Comparison of ENCODE assay signal across 8 mouse cellular contexts in genomic region chr1:64532067-64532523, GRCm38 (mm10). TPM values are rescaled to one million over a fixed set of nuclear protein-coding genes. Genes with fewer than 3 reads are reported as not detected.
A peak's percentile ranks its signal among the peaks of the same experiment; 100 is the strongest.
DNase-seq lines count a peak whose midpoint lies in the region; ATAC-seq lines count a peak whose summit lies in the region.

No protein-coding gene starts in this region.

- peaks cover 14% of the 10 kb centered on the region for H3K4me1 ChIP-seq in heart, embryonic 16.5 days (ENCODE audit: control insufficient read depth, insufficient read depth, low read length)
- peaks cover 21% of the 10 kb centered on the region for H3K4me1 ChIP-seq in hindbrain, embryonic 12.5 days

- peaks cover 4% of the 10 kb centered on the region; the same call in 1 of the 2 replicates for H3K36me3 ChIP-seq in heart, embryonic 16.5 days (ENCODE audit: control insufficient read depth, insufficient read depth)
- 0 out of 2 replicates have a peak, but pooled peaks cover 4% of the 10 kb centered on the region for H3K36me3 ChIP-seq in hindbrain, embryonic 12.5 days

- peak; percentile 58 for ATAC-seq in heart, embryonic 16.5 days (replicated peaks; ENCODE audit: extremely low read depth, insufficient read depth, low FRiP score)
- ATAC-seq in hindbrain, embryonic 12.5 days (ENCODE audit: low FRiP score) = peak; percentile 75

- H3K9ac ChIP-seq in heart, embryonic 16.5 days (ENCODE audit: low read length) = peak overlapping the region; percentile 99
- peak overlapping the region; percentile 80 for H3K9ac ChIP-seq in hindbrain, embryonic 12.5 days

- WGBS in heart, embryonic 16.5 days = under 1% methylated on average over 34 of the region's 34 CpGs
- WGBS in hindbrain, embryonic 12.5 days = under 1% methylated on average over 34 of the region's 34 CpGs

- peak overlapping the region; percentile 91 for H3K4me3 ChIP-seq in heart, embryonic 16.5 days (ENCODE audit: low read length)
- peak overlapping the region; percentile 90 for H3K4me3 ChIP-seq in hindbrain, embryonic 12.5 days

- no peak for DNase-seq in heart, adult 8-10 months (ENCODE audit: low spot score)
- DNase-seq in WW6 (ENCODE audit: low read depth, low spot score) = peak; percentile 26
- DNase-seq in lung, postnatal 36 days = peak; percentile 55
- DNase-seq in thymus, adult 18-20 months = peak; percentile 87 to 93
- DNase-seq in Muller cell, postnatal 12 days (ENCODE audit: inconsistent ontology term) = no peak
- no peak for DNase-seq in kidney, postnatal 25 days

- H3K27me3 ChIP-seq in heart, embryonic 16.5 days (ENCODE audit: control insufficient read depth, insufficient read depth, low read length) = no peaks in the 10 kb centered on the region
- H3K27me3 ChIP-seq in hindbrain, embryonic 12.5 days = no peaks in the 10 kb centered on the region

- H3K27ac ChIP-seq in heart, embryonic 16.5 days (ENCODE audit: low read length) = peak overlapping the region; percentile 100
- peak overlapping the region; percentile 100 for H3K27ac ChIP-seq in hindbrain, embryonic 12.5 days

- H3K4me2 ChIP-seq in heart, embryonic 16.5 days (ENCODE audit: low read depth, low read length) = peak overlapping the region; percentile 91
- peak overlapping the region; percentile 87 for H3K4me2 ChIP-seq in hindbrain, embryonic 12.5 days (replicated peaks)

- peaks cover 3% of the 10 kb centered on the region; the same call in 1 of the 2 replicates for H3K9me3 ChIP-seq in heart, embryonic 16.5 days (replicated peaks; ENCODE audit: control insufficient read depth, low read length)
- H3K9me3 ChIP-seq in hindbrain, embryonic 12.5 days (replicated peaks) = no peaks in the 10 kb centered on the region

RNA-seq across cellular contexts. Expression of gene Creb1, which starts 0.3 kb away (rescaled TPM):
- polyA plus RNA-seq in heart, embryonic 16.5 days (2015; fragmentation: Nextera tagmentation; extraction: Ambion mirVana) = 21.0 and 24.0 TPM in 2 replicates
- 10 to 100 TPM; 21.4 to 31.2 (median 22.8) TPM for total RNA-seq in heart, adult 8-10 months (2022)
- polyA plus RNA-seq in hindbrain, embryonic 12.5 days (2016; fragmentation: Nextera tagmentation; extraction: Ambion mirVana) = 55.5 and 57.1 TPM in 2 replicates

Comparison
In these comparisons a context has a peak if more than half of its experiments do, and no peak if none do; other contexts are left out.
1. DNase-seq: peak in WW6 (single experiment), lung, postnatal 36 days (single experiment) and thymus, adult 18-20 months (2 of 2); none in heart, adult 8-10 months (single experiment), Muller cell, postnatal 12 days (single experiment) and kidney, postnatal 25 days (0 of 2).